Mouse (Mus musculus): ENCODE measurements around the gene Ssbp3.

GRCm38 (mm10) chr4:107052962-107053553 lies 142.6 kb downstream of the Ssbp3 start:
- TF ChIP-seq POLR2A (IDR thresholded peaks at IDR 0.05; ENCODE audit: control insufficient read depth, extremely low read depth, insufficient read depth, low read length, poor library complexity) (no peak), CTCF (IDR thresholded peaks at IDR 0.05; ENCODE audit: borderline replicate concordance, control insufficient read depth, extremely low read depth, insufficient read depth, low read length, poor library complexity) (no peak)
